Mouse (Mus musculus): ENCODE measurements around the gene Prss57. TPM values are rescaled to one million over a fixed set of nuclear protein-coding genes. Genes with fewer than 3 reads are reported as not detected.
"Not testable (repeated sequence)": the region's sequence is repeated elsewhere in the genome, so short reads cannot be mapped to it uniquely, and the experiment has no call there.

Gene Prss57
- polyA plus RNA-seq, 1 experiment, result 0.02 TPM

DNA sequence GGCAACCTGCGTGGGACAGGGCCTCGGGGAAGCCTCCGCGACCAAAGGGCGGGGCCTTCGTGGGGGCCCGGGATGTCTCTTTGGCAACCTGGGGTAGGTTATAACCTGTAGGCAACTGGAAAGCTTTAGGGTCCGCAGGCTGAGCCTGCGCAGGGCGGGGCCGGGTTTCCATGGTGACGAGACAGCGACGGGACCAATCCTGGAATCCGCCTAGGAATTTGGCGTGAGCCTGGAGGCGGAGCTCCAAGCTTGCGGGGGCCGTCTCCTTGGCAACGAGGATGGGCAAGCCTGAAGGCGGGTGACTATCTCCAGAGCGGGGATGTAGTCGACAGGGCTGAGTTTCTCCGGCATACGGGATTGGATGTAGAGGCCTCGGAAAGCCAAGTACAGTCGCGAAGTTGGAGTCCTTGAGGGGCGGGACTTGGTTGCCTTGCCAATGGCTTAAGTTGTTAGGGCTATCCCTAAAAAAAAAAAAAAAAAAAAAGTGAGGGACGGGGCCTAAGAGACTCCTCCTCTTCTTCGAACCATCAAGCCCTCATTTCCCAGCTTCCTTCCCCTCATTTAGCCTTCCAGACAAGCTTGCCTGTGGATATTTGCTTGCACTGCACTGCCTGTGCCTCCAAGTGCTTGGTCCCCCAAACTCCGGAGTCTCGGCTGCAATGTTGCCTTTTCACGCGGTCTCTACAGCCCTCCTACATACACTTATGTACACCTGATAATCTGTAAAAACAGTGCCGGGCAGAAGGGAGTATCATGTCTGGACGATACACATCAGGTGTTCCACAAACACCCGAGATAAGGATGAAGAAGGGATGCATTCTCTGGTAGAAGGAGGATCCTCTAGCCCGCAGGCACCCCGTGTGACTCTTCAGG lies 23.2 kb downstream of the Prss57 start:
- Histone ChIP-seq H3K4me1 (ENCODE audit: control insufficient read depth) (peaks cover 54% of the 10 kb centered on the region), H3K9me3 (ENCODE audit: control insufficient read depth, low read length) (peaks cover 7% of the 10 kb centered on the region), H3K27me3 (ENCODE audit: control insufficient read depth) (peaks cover 9% of the 10 kb centered on the region), H3K4me3 (replicated peaks) (peak overlapping the region; percentile 78), H3K36me3 (ENCODE audit: control insufficient read depth) (peaks cover 28% of the 10 kb centered on the region)
- TF ChIP-seq GATA1 (IDR thresholded peaks at IDR 0.05; ENCODE audit: low read length), result no peak
- TF ChIP-seq TAL1 (IDR thresholded peaks at IDR 0.05; ENCODE audit: low read length), result no peak

DNA sequence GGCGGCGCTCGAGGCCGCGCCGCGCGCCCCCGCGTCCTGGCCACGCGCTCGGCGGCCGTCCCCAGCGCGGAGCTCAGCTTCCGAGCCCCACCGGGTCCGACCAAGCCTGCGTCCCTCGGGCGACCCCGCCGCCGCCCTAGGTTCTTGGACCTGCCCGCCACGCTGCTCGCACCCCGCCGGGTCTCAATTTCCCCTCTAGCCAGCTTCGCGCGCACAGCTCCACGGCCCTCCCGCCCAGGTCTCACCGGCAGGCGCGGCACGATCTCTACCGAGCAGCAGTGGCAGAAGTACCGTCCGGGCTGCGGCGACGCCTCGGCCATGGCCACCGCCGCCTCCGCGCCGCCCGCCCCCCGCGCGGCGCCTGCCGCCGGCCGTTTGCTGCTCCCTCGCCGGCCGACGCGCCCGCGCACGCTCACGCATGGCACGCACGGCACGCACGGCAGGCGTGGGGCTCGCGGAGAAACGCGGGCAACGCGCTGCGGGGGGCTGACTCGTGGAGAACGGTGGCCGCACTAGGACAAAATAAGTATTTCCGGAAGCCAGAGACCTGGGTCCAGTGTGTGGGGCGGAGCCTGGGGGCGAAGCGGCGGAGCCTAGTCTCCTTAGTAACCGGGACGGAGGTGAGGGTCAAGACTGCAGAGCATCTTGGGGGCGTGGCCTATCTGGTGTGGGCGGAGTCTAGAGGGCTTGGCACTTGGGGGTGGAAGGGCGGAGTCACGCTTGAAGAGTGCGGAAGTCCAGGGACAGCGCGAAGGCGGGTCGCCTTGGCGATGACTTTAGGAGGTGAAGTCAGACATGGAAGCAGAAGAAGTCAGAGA lies 24.0 kb downstream of the Prss57 start, which contains the start of gene Rnf126:
Gene Rnf126, minus strand, starts transcription at position 445 of the 818 bp plus-strand sequence.
- no peak for TF ChIP-seq GATA1 (IDR thresholded peaks at IDR 0.05; ENCODE audit: low read length)
- no peak for TF ChIP-seq TAL1 (IDR thresholded peaks at IDR 0.05; ENCODE audit: low read length)
- Histone ChIP-seq H3K4me3 (replicated peaks) (peak within 1 kb of the TSS; percentile 78), H3K27me3 (ENCODE audit: control insufficient read depth) (peaks cover 5% of the 10 kb centered on the region), H3K4me1 (ENCODE audit: control insufficient read depth) (peaks cover 54% of the 10 kb centered on the region), H3K9me3 (ENCODE audit: control insufficient read depth, low read length) (no peaks in the 10 kb centered on the region), H3K36me3 (ENCODE audit: control insufficient read depth) (peaks cover 37% of the 10 kb centered on the region)

DNA sequence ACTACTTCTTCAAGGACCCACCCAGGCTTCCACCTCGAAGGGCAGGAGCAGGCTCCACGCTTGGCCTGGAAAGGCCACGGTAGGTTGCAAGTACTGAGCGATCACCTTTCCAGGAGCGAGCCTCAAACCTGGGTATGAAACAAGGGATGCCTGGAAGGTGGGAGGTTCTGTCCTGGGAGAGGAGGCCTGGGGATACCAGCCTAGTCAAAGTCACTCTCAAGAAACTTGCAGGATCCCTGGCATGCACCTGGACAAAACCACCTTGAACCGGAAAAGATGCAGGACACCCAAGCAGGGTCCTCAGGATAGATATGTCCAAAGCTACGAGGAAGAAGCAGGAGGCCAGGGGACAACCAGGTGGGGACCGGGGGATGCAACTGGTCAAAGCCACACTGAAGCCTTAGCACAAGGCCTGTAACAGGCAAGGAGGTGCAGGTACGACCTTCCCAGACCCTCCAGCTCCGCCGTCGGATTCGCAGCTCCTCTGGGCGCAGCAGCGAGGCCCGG lies 24.7 kb downstream of the Prss57 start:
- peak overlapping the region; percentile 78 for H3K4me3 ChIP-seq (replicated peaks)
- peaks cover 5% of the 10 kb centered on the region for H3K27me3 ChIP-seq (ENCODE audit: control insufficient read depth)
- H3K4me1 ChIP-seq (ENCODE audit: control insufficient read depth), result peaks cover 54% of the 10 kb centered on the region
- no peaks in the 10 kb centered on the region for H3K9me3 ChIP-seq (ENCODE audit: control insufficient read depth, low read length)
- H3K36me3 ChIP-seq (ENCODE audit: control insufficient read depth), result peaks cover 44% of the 10 kb centered on the region
- TF ChIP-seq TAL1 (IDR thresholded peaks at IDR 0.05; ENCODE audit: low read length) (no peak), GATA1 (IDR thresholded peaks at IDR 0.05; ENCODE audit: low read length) (no peak)

DNA sequence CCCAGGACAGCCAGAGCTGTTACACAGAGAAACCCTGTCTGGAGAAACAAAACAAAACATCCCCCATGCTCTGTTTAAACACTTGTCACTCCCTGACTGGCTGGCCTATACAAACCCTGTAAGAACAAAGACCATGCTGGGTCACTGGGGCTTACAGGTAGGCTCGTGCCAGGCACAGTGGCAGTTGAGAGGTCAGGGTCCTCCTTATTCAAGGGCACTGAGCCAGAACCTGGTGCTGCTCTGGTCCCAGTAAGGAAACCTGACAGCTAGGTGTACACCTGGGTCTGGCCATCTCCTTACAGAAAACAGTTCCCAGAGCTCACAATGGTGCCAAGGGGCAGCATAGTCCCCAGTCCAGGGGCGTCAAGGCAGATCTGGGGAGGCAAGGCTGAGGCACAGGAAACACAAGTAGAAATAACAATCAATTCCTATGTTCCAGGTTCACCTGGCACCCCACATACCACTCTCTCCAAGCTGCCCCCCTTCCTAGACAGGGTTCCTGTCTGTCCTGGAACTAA lies 25.5 kb downstream of the Prss57 start:
- H3K36me3 ChIP-seq (ENCODE audit: control insufficient read depth), result peaks cover 51% of the 10 kb centered on the region
- H3K27me3 ChIP-seq (ENCODE audit: control insufficient read depth), result no peaks in the 10 kb centered on the region
- no peak for TF ChIP-seq GATA1 (IDR thresholded peaks at IDR 0.05; ENCODE audit: low read length)
- no peaks in the 10 kb centered on the region for H3K9me3 ChIP-seq (ENCODE audit: control insufficient read depth, low read length)
- H3K4me3 ChIP-seq (replicated peaks), result peak overlapping the region; percentile 78
- peaks cover 54% of the 10 kb centered on the region for H3K4me1 ChIP-seq (ENCODE audit: control insufficient read depth)

DNA sequence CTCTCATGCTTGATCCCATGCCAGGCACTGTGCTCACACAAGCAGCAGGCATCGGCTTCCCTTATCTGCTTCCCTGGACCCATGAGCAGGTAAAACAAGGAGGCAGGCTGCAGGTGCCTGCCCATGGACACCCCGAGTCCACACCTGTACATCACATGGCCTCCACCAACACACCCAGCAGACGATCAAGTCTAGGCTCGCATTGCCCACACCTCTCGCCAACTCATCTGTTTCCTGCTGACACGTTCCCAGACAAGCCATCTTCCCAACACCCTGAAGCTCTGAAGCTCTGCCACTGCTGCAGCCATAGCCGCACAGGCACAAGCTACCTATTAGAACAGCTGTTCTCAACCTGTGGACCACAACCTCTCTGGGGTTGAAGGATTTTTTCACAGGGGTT lies 26.5 kb downstream of the Prss57 start:
- Histone ChIP-seq H3K9me3 (ENCODE audit: control insufficient read depth, low read length) (no peaks in the 10 kb centered on the region), H3K36me3 (ENCODE audit: control insufficient read depth) (peaks cover 60% of the 10 kb centered on the region), H3K4me3 (replicated peaks) (no peak overlapping the region), H3K4me1 (ENCODE audit: control insufficient read depth) (peaks cover 54% of the 10 kb centered on the region), H3K27me3 (ENCODE audit: control insufficient read depth) (no peaks in the 10 kb centered on the region)
- TF ChIP-seq GATA1 (IDR thresholded peaks at IDR 0.05; ENCODE audit: low read length) (no peak), TAL1 (IDR thresholded peaks at IDR 0.05; ENCODE audit: low read length) (no peak)

DNA sequence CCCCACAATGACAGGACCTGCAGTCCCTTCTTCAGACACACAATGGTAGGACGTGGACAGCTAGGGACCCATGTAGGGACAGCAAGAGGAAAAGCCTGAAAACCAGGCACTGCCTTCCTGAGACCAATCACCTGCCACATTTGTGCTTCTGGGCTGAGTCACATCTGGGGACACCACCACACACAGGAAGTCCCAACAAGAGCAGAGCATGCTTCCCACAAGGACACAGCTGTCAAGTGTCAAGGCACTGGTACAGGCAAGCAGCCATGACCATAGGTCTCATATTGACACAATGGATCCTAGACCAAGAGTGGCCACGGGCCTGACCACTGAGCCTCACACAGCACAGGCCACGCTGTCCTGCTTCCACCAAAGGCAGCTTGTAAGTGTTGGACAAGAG lies 27.9 kb downstream of the Prss57 start:
- Histone ChIP-seq H3K4me1 (ENCODE audit: control insufficient read depth) (peaks cover 46% of the 10 kb centered on the region), H3K9me3 (ENCODE audit: control insufficient read depth, low read length) (no peaks in the 10 kb centered on the region), H3K27me3 (ENCODE audit: control insufficient read depth) (no peaks in the 10 kb centered on the region), H3K4me3 (replicated peaks) (no peak overlapping the region), H3K36me3 (ENCODE audit: control insufficient read depth) (peaks cover 74% of the 10 kb centered on the region)
- no peak for TF ChIP-seq GATA1 (IDR thresholded peaks at IDR 0.05; ENCODE audit: low read length)
- no peak for TF ChIP-seq TAL1 (IDR thresholded peaks at IDR 0.05; ENCODE audit: low read length)

DNA sequence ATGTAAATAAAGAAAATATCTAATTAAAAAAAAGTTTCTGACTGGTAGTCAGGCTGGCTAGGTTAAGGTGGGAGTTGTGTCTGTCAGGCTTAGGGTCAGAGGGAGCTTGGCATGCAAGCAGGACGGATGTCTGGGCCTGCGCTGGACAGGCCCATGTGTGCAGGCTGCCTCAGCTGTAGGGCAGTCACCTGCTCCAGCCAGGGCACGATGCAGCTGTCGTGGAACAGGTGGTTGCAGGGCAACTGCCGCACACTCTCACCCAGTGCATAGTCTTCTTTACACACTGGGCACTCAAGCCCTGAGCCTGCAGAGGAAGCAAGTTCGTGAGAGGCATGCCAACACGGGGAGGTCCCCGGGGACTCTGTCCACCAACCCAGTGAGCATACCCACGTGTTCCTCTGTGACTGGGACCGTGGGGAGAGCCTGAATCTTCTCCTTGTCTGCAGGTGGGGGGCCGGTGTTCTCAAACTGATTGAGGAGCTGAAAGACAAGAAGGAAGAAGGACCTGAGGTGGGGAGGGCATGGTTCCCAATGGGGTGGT lies 30.1 kb downstream of the Prss57 start:
- Histone ChIP-seq H3K27me3 (ENCODE audit: control insufficient read depth) (no peaks in the 10 kb centered on the region), H3K4me3 (replicated peaks) (no peak overlapping the region), H3K4me1 (ENCODE audit: control insufficient read depth) (peaks cover 29% of the 10 kb centered on the region), H3K36me3 (ENCODE audit: control insufficient read depth) (peaks cover 94% of the 10 kb centered on the region), H3K9me3 (ENCODE audit: control insufficient read depth, low read length) (no peaks in the 10 kb centered on the region)
- no peak for TF ChIP-seq TAL1 (IDR thresholded peaks at IDR 0.05; ENCODE audit: low read length)
- TF ChIP-seq GATA1 (IDR thresholded peaks at IDR 0.05; ENCODE audit: low read length), result no peak

DNA sequence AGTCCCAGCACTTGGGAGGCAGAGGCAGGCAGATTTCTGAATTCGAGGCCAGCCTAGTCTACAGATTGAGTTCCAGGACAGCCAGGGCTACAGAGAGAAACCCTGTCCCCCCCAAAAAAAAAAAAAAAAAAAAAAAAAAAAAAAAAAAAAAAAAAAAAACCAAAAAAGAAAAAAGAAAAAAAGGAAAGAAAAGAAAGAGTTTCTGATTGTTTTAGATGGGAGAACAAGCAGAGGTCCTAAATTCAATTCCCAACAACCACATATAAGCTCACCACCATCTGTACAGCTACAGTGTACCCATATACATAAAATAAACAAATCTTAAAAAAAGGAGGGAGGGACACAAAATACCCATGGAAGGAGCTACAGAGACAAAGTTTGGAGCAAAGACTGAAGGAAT lies 31.1 kb downstream of the Prss57 start:
- Histone ChIP-seq H3K36me3 (ENCODE audit: control insufficient read depth) (peaks cover 87% of the 10 kb centered on the region), H3K4me1 (ENCODE audit: control insufficient read depth) (peaks cover 29% of the 10 kb centered on the region)
- not testable (repeated sequence) for H3K4me3 ChIP-seq (replicated peaks); H3K9me3 ChIP-seq (ENCODE audit: control insufficient read depth, low read length); H3K27me3 ChIP-seq (ENCODE audit: control insufficient read depth)

DNA sequence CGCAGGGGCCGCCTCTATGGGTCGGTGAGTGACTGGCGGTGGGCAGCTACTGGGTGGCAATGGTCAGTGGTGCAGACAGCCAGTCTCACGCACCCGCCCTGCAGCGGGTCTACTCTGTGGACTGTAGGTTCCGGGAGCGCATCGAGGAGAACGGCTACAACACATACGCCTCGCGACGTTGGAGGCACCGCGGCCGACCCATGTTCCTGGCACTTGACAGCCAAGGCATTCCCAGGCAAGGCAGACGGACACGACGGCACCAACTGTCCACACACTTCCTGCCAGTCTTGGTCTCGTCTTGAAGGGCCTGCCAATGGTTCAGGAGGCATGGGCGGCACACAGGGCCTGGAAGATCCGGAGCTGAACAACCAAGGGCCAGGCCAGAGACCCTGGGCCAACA lies 34.1 kb downstream of the Prss57 start:
- Histone ChIP-seq H3K4me3 (replicated peaks) (no peak overlapping the region), H3K4me1 (ENCODE audit: control insufficient read depth) (peaks cover 13% of the 10 kb centered on the region), H3K9me3 (ENCODE audit: control insufficient read depth, low read length) (no peaks in the 10 kb centered on the region), H3K36me3 (ENCODE audit: control insufficient read depth) (peaks cover 59% of the 10 kb centered on the region), H3K27me3 (ENCODE audit: control insufficient read depth) (peaks cover 3% of the 10 kb centered on the region)
- no peak for TF ChIP-seq GATA1 (IDR thresholded peaks at IDR 0.05; ENCODE audit: low read length)
- TF ChIP-seq TAL1 (IDR thresholded peaks at IDR 0.05; ENCODE audit: low read length), result no peak
